Mouse (Mus musculus) embryonic facial prominence, embryonic 11.5 days (tissue): Measurements from ENCODE around the gene Ifitm3. TPM values are rescaled to one million over a fixed set of nuclear protein-coding genes. Genes with fewer than 3 reads are reported as not detected.

Experiments
- ATAC-seq: fragments of 200-750 bp; cut with Nextera tagmentation; replicated peaks from 2 replicates; pipeline ENCODE4 v1.8.0; 2017; ENCODE audit warnings: low read depth; ENCODE audit not compliant: insufficient number of reproducible peaks, low FRiP score, low TSS enrichment
- DNase-seq: peaks from one replicate; pipeline ENCODE4 v3.0.0-alpha.2; 2015; ENCODE audit warnings: low spot score
- H3K27ac ChIP-seq: fragments of 300-500 bp; sonication (generic); replicated peaks from 2 replicates; pipeline ENCODE4 v1.5.1; 2014; ENCODE audit warnings: mild to moderate bottlenecking, low read depth, low read length, control low read depth
- H3K27me3 ChIP-seq: fragments of 300-500 bp; sonication (generic); 2 replicates; pipeline ENCODE4 v1.6.1; 2014; ENCODE audit warnings: mild to moderate bottlenecking, low read length, moderate library complexity, mixed read lengths; ENCODE audit not compliant: control insufficient read depth, insufficient read depth
- H3K36me3 ChIP-seq: fragments of 300-500 bp; sonication (generic); replicated peaks from 2 replicates; pipeline ENCODE4 v1.6.1; 2014; ENCODE audit warnings: low read depth, mild to moderate bottlenecking, low read length, moderate library complexity, mixed read lengths; ENCODE audit not compliant: control insufficient read depth, insufficient read depth
- H3K4me1 ChIP-seq: fragments of 300-500 bp; sonication (generic); 2 replicates; pipeline ENCODE4 v1.6.1; 2014; ENCODE audit warnings: low read length, mixed read lengths; ENCODE audit not compliant: control insufficient read depth, insufficient read depth
- H3K4me2 ChIP-seq: fragments of 300-500 bp; sonication (generic); 2 replicates; pipeline ENCODE4 v1.6.1; 2014; ENCODE audit warnings: low read depth, mild to moderate bottlenecking, control low read depth, low read length, moderate library complexity
- H3K4me3 ChIP-seq: fragments of 300-500 bp; sonication (generic); 2 replicates; pipeline ENCODE4 v1.5.1; 2014; ENCODE audit warnings: low read depth, low read length, control low read depth
- H3K9ac ChIP-seq: fragments of 300-500 bp; sonication (generic); replicated peaks from 2 replicates; pipeline ENCODE4 v1.6.1; 2014; ENCODE audit warnings: mild to moderate bottlenecking, control low read depth, low read length
- H3K9me3 ChIP-seq: fragments of 300-500 bp; sonication (generic); replicated peaks from 2 replicates; pipeline ENCODE4 v1.6.1; 2016; ENCODE audit warnings: mild to moderate bottlenecking, low read length, inconsistent platforms, mixed read lengths; ENCODE audit not compliant: control insufficient read depth
- WGBS: fragments of 180-500 bp; shearing (Covaris S2); extraction: QIAGEN DNeasy Blood & Tissue Kit; methylation state at CpG from one replicate; pipeline ENCODE4 v1.1.7; 2014; 5-methylcytosine and 5-hydroxymethylcytosine counted together
- polyA plus RNA-seq: library from polyadenylated mRNA; unstranded; fragments of >200 nt; fragmentation: Nextera tagmentation; extraction: Ambion mirVana; gene quantifications from 2 replicates; pipeline ENCODE4 v1.2.1, GENCODE M21; 2014

Ifitm3 gene
- polyA plus RNA-seq, 1 experiment from 2014 or later = 29.8 TPM

DNA sequence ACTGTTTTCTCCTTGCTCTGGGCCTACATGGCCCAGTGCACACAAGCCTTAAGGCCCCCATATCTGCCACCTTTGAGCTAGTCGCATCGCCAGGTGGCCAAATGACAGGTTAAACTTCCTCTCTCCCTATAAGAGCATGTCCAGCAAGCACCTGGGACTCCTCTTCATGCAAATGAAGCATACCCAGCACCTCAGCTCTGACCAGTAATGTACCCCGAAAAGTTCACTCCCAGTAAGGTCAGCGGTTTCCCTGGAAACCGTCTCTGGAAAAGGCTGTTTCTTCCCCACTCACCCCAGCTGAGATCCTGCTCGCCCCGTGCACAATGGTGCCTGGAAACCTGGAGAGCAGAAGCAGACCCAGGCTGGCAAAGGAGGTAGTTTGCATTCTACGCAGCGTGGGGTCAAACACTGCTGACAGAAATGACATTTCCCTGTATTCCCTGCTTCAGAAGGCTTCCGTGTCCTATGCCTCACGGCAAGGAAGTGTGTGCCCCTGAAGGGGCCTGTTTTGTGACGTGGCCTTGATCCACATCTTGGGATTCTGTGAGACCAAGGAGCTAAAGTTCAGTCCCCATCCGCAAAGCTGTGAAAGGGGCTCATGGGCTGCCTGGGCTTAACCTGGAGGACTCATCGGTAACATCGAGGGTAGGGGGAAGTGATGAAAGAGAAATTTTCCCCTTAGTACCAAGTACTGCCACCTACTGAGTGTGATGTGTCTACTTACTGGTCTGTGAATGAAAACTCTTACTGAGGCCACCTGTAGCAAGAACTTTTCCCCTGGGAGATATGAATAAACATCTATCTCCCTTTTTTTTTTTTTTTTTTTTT lies 9.5 kb downstream of the Ifitm3 start:
- H3K4me2 ChIP-seq = no peak overlapping the region
- no peak overlapping the region for H3K27ac ChIP-seq
- H3K36me3 ChIP-seq = no peaks in the 10 kb centered on the region
- H3K9me3 ChIP-seq = no peaks in the 10 kb centered on the region
- WGBS = 74% methylated on average over 15 of the region's 15 CpGs
- no peak for DNase-seq
- H3K4me1 ChIP-seq = no peaks in the 10 kb centered on the region
- no peaks in the 10 kb centered on the region for H3K27me3 ChIP-seq
- no peak overlapping the region for H3K4me3 ChIP-seq
- no peak overlapping the region for H3K9ac ChIP-seq
- ATAC-seq = no peak

DNA sequence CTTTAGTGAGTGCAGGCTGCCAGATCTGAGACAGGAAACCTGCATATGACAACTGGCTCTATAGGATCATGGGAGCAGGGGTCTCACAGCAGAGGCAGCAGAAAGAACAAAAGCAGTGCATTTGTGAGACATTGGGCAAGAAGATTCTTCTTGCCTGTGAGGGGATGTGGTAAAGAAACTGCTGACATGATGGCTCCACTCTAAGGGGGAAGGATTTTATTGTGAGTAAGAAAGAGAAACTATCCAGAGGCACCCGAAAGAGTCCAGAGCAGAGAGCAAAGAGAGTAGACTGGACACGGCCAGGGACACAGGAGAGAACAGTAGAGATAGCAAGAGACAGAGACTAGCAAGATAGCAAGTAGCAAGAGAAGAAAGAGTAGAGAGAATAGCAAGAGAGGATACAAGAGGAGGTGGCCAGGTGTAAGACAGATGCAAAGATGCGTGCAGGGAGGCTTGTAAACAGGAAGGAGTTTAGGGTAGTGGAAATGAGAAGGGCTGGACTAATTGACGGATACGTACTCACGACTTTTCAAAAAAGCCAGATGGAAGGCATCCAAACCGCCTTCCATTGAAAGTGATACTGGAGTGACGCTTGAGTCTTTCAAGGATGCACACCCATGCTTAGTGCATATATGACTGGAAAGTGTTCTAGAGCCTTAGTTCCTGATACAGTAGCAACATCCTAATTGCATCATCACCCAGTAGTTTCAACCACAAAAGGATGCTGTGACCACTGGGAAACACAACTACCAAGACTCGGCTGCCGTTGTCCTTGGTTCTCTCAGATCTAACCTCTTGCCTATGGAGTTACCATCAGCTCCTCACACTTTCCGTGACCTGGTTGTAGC lies 11.5 kb downstream of the Ifitm3 start:
- Histone ChIP-seq H3K9me3 (no peaks in the 10 kb centered on the region), H3K9ac (no peak overlapping the region), H3K36me3 (no peaks in the 10 kb centered on the region), H3K27ac (no peak overlapping the region), H3K27me3 (no peaks in the 10 kb centered on the region), H3K4me3 (no peak overlapping the region), H3K4me1 (no peaks in the 10 kb centered on the region), H3K4me2 (no peak overlapping the region)
- WGBS = 90% methylated on average over 11 of the region's 11 CpGs
- no peak for ATAC-seq
- DNase-seq = no peak

DNA sequence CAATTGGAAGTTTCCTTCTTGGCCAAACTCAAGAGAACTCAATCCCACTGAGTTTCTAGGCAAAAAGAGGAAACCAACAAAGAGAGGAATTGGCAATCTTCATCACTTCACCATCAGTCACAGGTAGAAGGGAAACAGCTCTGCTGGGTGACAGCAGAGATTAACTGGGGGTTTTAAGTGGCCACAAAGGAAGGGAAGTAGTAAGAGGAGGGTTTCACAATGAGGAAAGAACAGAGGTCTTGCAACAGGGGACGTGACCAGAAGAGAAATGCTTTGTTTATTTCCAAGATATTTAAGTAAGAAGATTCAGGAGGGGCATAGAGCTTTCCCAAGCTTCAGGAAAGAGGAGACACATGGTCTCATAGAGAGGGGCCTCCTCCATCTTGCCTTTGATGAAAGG lies 12.8 kb downstream of the Ifitm3 start:
- H3K4me3 ChIP-seq = no peak overlapping the region
- DNase-seq (no peak), ATAC-seq (no peak)
- no peak overlapping the region for H3K9ac ChIP-seq
- H3K4me1 ChIP-seq = no peaks in the 10 kb centered on the region
- no peaks in the 10 kb centered on the region for H3K9me3 ChIP-seq
- no peaks in the 10 kb centered on the region for H3K36me3 ChIP-seq
- H3K27me3 ChIP-seq = no peaks in the 10 kb centered on the region
- H3K4me2 ChIP-seq = no peak overlapping the region
- WGBS = 52% methylated on average over 1 of the region's 1 CpGs
- H3K27ac ChIP-seq = no peak overlapping the region

DNA sequence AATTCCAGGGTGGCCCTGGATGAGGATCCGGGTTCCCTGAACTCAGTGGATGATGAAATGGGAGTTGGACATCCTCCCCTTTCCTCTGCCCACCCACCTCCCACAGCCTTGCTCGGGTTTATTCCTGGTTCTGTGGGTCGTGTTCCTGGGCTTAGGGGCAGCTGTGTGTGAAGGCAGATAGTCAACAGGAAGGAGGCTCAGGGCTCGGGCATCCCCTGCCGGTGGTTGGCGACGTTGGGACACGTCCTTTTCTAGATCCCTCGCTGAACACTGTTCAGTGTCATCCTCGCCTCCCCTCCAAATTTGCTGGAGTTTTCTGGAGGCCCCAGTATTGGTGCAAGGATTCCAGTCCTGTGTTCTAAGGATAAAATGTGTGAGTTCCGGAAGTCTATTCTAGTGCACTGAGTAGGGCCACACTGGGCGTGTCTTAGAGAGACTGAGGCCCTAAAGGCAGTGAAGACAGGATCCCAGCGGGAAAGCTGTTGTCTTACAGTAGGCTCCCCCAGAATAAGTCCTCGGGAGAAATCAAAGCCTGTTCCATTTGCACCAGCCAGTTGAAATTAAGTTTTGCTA lies 19.4 kb downstream of the Ifitm3 start:
- WGBS = 89% methylated on average over 14 of the region's 14 CpGs
- no peaks in the 10 kb centered on the region for H3K36me3 ChIP-seq
- H3K4me2 ChIP-seq = no peak overlapping the region
- DNase-seq (no peak), ATAC-seq (no peak)
- H3K27me3 ChIP-seq = no peaks in the 10 kb centered on the region
- H3K9me3 ChIP-seq = no peaks in the 10 kb centered on the region
- no peak overlapping the region for H3K27ac ChIP-seq
- no peak overlapping the region for H3K9ac ChIP-seq
- no peak overlapping the region for H3K4me3 ChIP-seq
- H3K4me1 ChIP-seq = no peaks in the 10 kb centered on the region

DNA sequence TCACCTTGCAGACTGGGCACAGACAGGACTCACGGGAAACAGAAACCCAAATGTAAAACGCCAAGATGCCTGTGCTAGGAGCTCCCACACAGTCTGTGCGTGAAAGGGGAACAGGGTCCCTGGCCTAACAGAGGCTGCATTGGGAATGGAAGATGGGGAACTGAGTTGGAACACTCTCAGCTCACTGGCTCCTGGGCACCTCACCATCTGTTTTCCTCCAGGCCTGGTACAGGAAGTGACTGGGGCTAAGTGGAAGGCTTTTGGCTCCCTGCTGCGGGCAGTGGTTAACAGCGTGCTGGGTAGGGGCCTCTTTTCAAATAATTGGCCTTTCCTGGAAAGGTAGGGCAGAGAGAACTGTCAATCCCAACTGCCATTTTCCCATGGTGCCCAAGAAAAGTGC lies 19.9 kb downstream of the Ifitm3 start:
- no peak for ATAC-seq
- no peaks in the 10 kb centered on the region for H3K36me3 ChIP-seq
- DNase-seq = no peak
- H3K4me1 ChIP-seq = no peaks in the 10 kb centered on the region
- H3K9ac ChIP-seq = no peak overlapping the region
- no peak overlapping the region for H3K4me3 ChIP-seq
- H3K9me3 ChIP-seq = no peaks in the 10 kb centered on the region
- no peak overlapping the region for H3K27ac ChIP-seq
- WGBS = 64% methylated on average over 5 of the region's 5 CpGs
- H3K27me3 ChIP-seq = no peaks in the 10 kb centered on the region
- H3K4me2 ChIP-seq = no peak overlapping the region

DNA sequence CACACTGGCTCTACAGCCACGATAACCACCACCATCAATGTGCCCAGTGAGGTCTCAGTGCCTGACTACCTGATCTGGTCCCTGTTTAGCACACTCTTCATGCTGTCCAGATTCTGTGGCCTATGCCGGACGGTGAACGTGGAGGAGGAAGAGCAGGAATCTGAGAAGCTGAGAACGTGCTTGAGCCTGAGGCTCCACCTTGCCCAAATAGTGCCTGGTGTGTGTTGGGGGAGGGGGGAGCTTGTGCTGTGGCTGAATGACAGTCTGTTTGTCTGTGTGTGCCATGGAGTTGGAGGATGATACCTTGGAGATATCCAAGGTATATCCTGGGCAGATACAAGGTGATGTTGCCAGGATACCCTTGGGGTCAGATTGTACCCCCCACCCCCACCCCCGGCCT lies 20.4 kb downstream of the Ifitm3 start:
- Histone ChIP-seq H3K36me3 (no peaks in the 10 kb centered on the region), H3K4me1 (no peaks in the 10 kb centered on the region), H3K9me3 (no peaks in the 10 kb centered on the region), H3K27ac (no peak overlapping the region), H3K4me2 (no peak overlapping the region), H3K4me3 (no peak overlapping the region), H3K27me3 (no peaks in the 10 kb centered on the region), H3K9ac (no peak overlapping the region)
- ATAC-seq (no peak), DNase-seq (no peak)
- 49% methylated on average over 6 of the region's 6 CpGs for WGBS

DNA sequence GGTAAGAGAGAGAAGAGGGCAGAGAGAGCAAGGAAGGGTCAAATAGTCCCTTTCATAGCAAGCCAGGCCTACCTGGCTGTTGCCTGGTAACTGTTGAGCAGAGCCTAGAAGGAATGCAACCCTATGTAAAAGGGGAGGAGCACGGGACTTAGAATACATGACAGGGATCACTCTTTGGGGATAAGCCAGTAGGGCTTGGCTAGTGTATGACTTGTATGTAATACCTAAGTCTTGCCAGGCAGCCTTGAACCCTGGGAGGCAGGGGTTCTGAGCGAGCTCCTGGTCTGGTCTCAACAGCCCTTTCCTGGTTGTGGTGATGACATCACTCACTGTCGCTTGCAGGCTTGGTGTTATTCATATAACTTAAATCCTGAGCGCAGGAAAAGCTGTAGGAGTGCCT lies 21.5 kb downstream of the Ifitm3 start:
- Histone ChIP-seq H3K4me2 (no peak overlapping the region), H3K4me1 (no peaks in the 10 kb centered on the region), H3K9me3 (no peaks in the 10 kb centered on the region), H3K27me3 (no peaks in the 10 kb centered on the region), H3K4me3 (no peak overlapping the region), H3K27ac (no peak overlapping the region), H3K36me3 (no peaks in the 10 kb centered on the region), H3K9ac (no peak overlapping the region)
- WGBS = 80% methylated on average over 4 of the region's 4 CpGs
- DNase-seq (no peak), ATAC-seq (no peak)
